Comparison of ENCODE assay signal across 8 mouse cellular contexts in genomic region chr3:107680790-107681576, GRCm38 (mm10). TPM values are rescaled to one million over a fixed set of nuclear protein-coding genes. Genes with fewer than 3 reads are reported as not detected.
DNase-seq lines count a peak whose midpoint lies in the region; ATAC-seq lines count a peak whose summit lies in the region.

No protein-coding gene starts in this region.

- H3K4me3 ChIP-seq in embryonic facial prominence, embryonic 11.5 days (ENCODE audit: low read depth, low read length): no peak overlapping the region
- H3K4me3 ChIP-seq in embryonic facial prominence, embryonic 10.5 days: no peak overlapping the region
- H3K4me3 ChIP-seq in lung, embryonic 15.5 days: no peak overlapping the region

- 0 out of 2 replicates have a peak overlapping the region, but pooled peaks have one; percentile 25 for H3K27ac ChIP-seq in embryonic facial prominence, embryonic 11.5 days (replicated peaks; ENCODE audit: low read depth, low read length)
- no peak overlapping the region for H3K27ac ChIP-seq in embryonic facial prominence, embryonic 10.5 days (replicated peaks)
- peak overlapping the region; percentile 88 for H3K27ac ChIP-seq in lung, embryonic 15.5 days

- no peaks in the 10 kb centered on the region for H3K36me3 ChIP-seq in embryonic facial prominence, embryonic 11.5 days (replicated peaks; ENCODE audit: control insufficient read depth, insufficient read depth, low read depth, low read length)
- H3K36me3 ChIP-seq in embryonic facial prominence, embryonic 10.5 days (replicated peaks): peaks cover 20% of the 10 kb centered on the region
- H3K36me3 ChIP-seq in lung, embryonic 15.5 days: peaks cover 10% of the 10 kb centered on the region

- DNase-seq in embryonic facial prominence, embryonic 11.5 days (ENCODE audit: low spot score): peak; percentile 37
- DNase-seq in embryonic facial prominence, embryonic 10.5 days (ENCODE audit: low spot score): no peak
- DNase-seq in MN1 (ENCODE audit: low spot score): peak; percentile 49
- peak; percentile 28 to 41 for DNase-seq in kidney, adult 8-10 months
- DNase-seq in testis, postnatal 14 days (ENCODE audit: low spot score): peak; percentile 40
- no peak for DNase-seq in thymus, postnatal 25 days

- peaks cover 2% of the 10 kb centered on the region; the same call in 1 of the 2 replicates for H3K4me1 ChIP-seq in embryonic facial prominence, embryonic 11.5 days (ENCODE audit: control insufficient read depth, insufficient read depth, low read length)
- H3K4me1 ChIP-seq in embryonic facial prominence, embryonic 10.5 days: peaks cover 11% of the 10 kb centered on the region
- H3K4me1 ChIP-seq in lung, embryonic 15.5 days: peaks cover 37% of the 10 kb centered on the region

- H3K9me3 ChIP-seq in embryonic facial prominence, embryonic 11.5 days (replicated peaks; ENCODE audit: control insufficient read depth, low read length): no peaks in the 10 kb centered on the region
- H3K9me3 ChIP-seq in embryonic facial prominence, embryonic 10.5 days: no peaks in the 10 kb centered on the region
- no peaks in the 10 kb centered on the region for H3K9me3 ChIP-seq in lung, embryonic 15.5 days

- H3K4me2 ChIP-seq in embryonic facial prominence, embryonic 11.5 days (ENCODE audit: low read depth, low read length): no peak overlapping the region
- peak overlapping the region; percentile 33 for H3K4me2 ChIP-seq in lung, embryonic 15.5 days

- no peaks in the 10 kb centered on the region for H3K27me3 ChIP-seq in embryonic facial prominence, embryonic 11.5 days (ENCODE audit: control insufficient read depth, insufficient read depth, low read length)
- H3K27me3 ChIP-seq in embryonic facial prominence, embryonic 10.5 days (replicated peaks; ENCODE audit: low read depth, poor library complexity, severe bottlenecking): no peaks in the 10 kb centered on the region
- H3K27me3 ChIP-seq in lung, embryonic 15.5 days: no peaks in the 10 kb centered on the region

- H3K9ac ChIP-seq in embryonic facial prominence, embryonic 11.5 days (replicated peaks; ENCODE audit: low read length): no peak overlapping the region
- no peak overlapping the region for H3K9ac ChIP-seq in lung, embryonic 15.5 days

- WGBS in embryonic facial prominence, embryonic 11.5 days: 50% methylated on average over 7 of the region's 7 CpGs
- 61% methylated on average over 7 of the region's 7 CpGs for WGBS in embryonic facial prominence, embryonic 10.5 days
- 9% methylated on average over 7 of the region's 7 CpGs for WGBS in lung, embryonic 15.5 days

- ATAC-seq in embryonic facial prominence, embryonic 11.5 days (replicated peaks; ENCODE audit: insufficient number of reproducible peaks, low FRiP score, low TSS enrichment, low read depth): no peak
- ATAC-seq in frontal cortex, adult (ENCODE audit: low TSS enrichment): peak; percentile 91
- peak; percentile 91 for ATAC-seq in lung, embryonic 15.5 days (ENCODE audit: borderline replicate concordance, extremely low read depth, low FRiP score, low TSS enrichment)

RNA-seq across cellular contexts. Expression of gene Ahcyl1, which starts 15.4 kb away (rescaled TPM):
- 108 and 122 TPM in 2 replicates for polyA plus RNA-seq in embryonic facial prominence, embryonic 11.5 days (2014; fragmentation: Nextera tagmentation; extraction: Ambion mirVana)
- 88.7 and 88.8 TPM in 2 replicates for polyA plus RNA-seq in embryonic facial prominence, embryonic 10.5 days (2016; fragmentation: Nextera tagmentation; extraction: Ambion mirVana)
- polyA plus RNA-seq in lung, embryonic 15.5 days (2015; fragmentation: Nextera tagmentation; extraction: Ambion mirVana): 83.3 and 88.4 TPM in 2 replicates

RNA-seq across cellular contexts. Expression of gene Strip1, which starts 49.5 kb away (rescaled TPM):
- 75.0 and 80.1 TPM in 2 replicates for polyA plus RNA-seq in embryonic facial prominence, embryonic 11.5 days (2014; fragmentation: Nextera tagmentation; extraction: Ambion mirVana)
- polyA plus RNA-seq in embryonic facial prominence, embryonic 10.5 days (2016; fragmentation: Nextera tagmentation; extraction: Ambion mirVana): 64.9 and 70.0 TPM in 2 replicates
- polyA plus RNA-seq in lung, embryonic 15.5 days (2015; fragmentation: Nextera tagmentation; extraction: Ambion mirVana): 46.7 and 47.0 TPM in 2 replicates

RNA-seq across cellular contexts. Expression of gene Gm10961, which starts 49.9 kb away (rescaled TPM):
- not detected in 2 replicates for polyA plus RNA-seq in embryonic facial prominence, embryonic 11.5 days (2014; fragmentation: Nextera tagmentation; extraction: Ambion mirVana)
- not detected in 2 replicates for polyA plus RNA-seq in embryonic facial prominence, embryonic 10.5 days (2016; fragmentation: Nextera tagmentation; extraction: Ambion mirVana)
- polyA plus RNA-seq in lung, embryonic 15.5 days (2015; fragmentation: Nextera tagmentation; extraction: Ambion mirVana): not detected in 2 replicates

Comparison
In these comparisons a context has a peak if more than half of its experiments do, and no peak if none do; other contexts are left out.
1. DNase-seq: peak in embryonic facial prominence, embryonic 11.5 days (single experiment), MN1 (single experiment), kidney, adult 8-10 months (2 of 2) and testis, postnatal 14 days (single experiment); none in embryonic facial prominence, embryonic 10.5 days (single experiment) and thymus, postnatal 25 days (single experiment).